Mouse (Mus musculus) limb, embryonic 13.5 days (tissue): ENCODE data around the gene Rarb. TPM values are rescaled to one million over a fixed set of nuclear protein-coding genes. Genes with fewer than 3 reads are reported as not detected.

Experiments
- ATAC-seq: fragments of 200-750 bp; cut with Nextera tagmentation; 2 replicates; pipeline ENCODE4 v1.8.0; 2017; ENCODE audit warnings: low read depth, moderate number of reproducible peaks, moderate TSS enrichment; ENCODE audit not compliant: low FRiP score
- H3K27ac ChIP-seq: fragments of 300-500 bp; sonication (generic); 2 replicates; pipeline ENCODE4 v1.5.1; 2015; ENCODE audit warnings: inconsistent platforms, mild to moderate bottlenecking, moderate library complexity
- H3K27me3 ChIP-seq: fragments of 300-500 bp; sonication (generic); 2 replicates; pipeline ENCODE4 v1.6.1; 2015; ENCODE audit warnings: mild to moderate bottlenecking, inconsistent platforms
- H3K36me3 ChIP-seq: fragments of 300-500 bp; sonication (generic); 2 replicates; pipeline ENCODE4 v1.6.1; 2015; ENCODE audit warnings: inconsistent platforms, mild to moderate bottlenecking, moderate library complexity
- H3K4me1 ChIP-seq: fragments of 300-500 bp; sonication (generic); 2 replicates; pipeline ENCODE4 v1.6.1; 2015; ENCODE audit warnings: inconsistent platforms
- H3K4me2 ChIP-seq: fragments of 300-500 bp; sonication (generic); replicated peaks from 2 replicates; pipeline ENCODE4 v1.6.1; 2015; ENCODE audit warnings: inconsistent platforms, mild to moderate bottlenecking, moderate library complexity
- H3K4me3 ChIP-seq: fragments of 300-500 bp; sonication (generic); 2 replicates; pipeline ENCODE4 v1.5.1; 2015; ENCODE audit warnings: moderate library complexity, mild to moderate bottlenecking, inconsistent platforms
- H3K9ac ChIP-seq: fragments of 300-500 bp; sonication (generic); 2 replicates; pipeline ENCODE4 v1.6.1; 2015; ENCODE audit warnings: mild to moderate bottlenecking, inconsistent platforms
- H3K9me3 ChIP-seq: fragments of 300-500 bp; sonication (generic); 2 replicates; pipeline ENCODE4 v1.6.1; 2016; ENCODE audit warnings: inconsistent platforms
- WGBS: fragments of 180-500 bp; shearing (Covaris S2); methylation state at CpG from one replicate; pipeline ENCODE4 v1.1.7; 2015; 5-methylcytosine and 5-hydroxymethylcytosine counted together
- polyA plus RNA-seq: library from polyadenylated mRNA; unstranded; fragments of >200 nt; fragmentation: Nextera tagmentation; extraction: Ambion mirVana; gene quantifications from 2 replicates; pipeline ENCODE4 v1.2.1, GENCODE M21; 2015

Rarb gene
- polyA plus RNA-seq, 1 experiment from 2014 or later = 17.8 TPM

DNA sequence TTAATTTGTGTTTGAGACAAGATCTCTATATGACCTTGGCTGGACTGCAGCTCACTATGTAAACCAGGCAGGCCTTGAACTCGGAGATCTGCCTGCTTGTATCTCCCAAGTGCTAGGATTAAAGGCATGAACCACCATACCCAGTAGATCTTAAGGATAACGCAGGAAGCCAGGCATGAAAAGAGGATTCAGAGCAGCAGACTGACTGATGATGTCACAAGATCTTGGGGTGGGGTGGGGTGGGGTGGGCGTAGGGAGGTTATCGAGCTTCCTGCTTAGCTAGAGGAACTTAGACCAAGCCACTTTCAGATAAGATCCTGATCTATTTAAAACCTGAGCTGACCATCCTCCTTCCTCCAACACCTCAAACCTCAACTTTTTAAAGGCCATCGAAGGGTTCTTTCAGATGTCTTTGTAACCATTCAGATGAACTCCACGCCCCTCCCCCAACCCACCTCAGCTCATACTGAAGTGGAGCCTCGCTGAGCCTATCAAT is 249.4 kb downstream of the Rarb start:
- no peak overlapping the region for H3K9ac ChIP-seq
- 67% methylated on average over 7 of the region's 7 CpGs for WGBS
- H3K9me3 ChIP-seq = no peaks in the 10 kb centered on the region
- no peak overlapping the region for H3K27ac ChIP-seq
- H3K4me2 ChIP-seq = no peak overlapping the region
- peaks cover 44% of the 10 kb centered on the region for H3K4me1 ChIP-seq
- ATAC-seq = no peak
- no peak overlapping the region for H3K4me3 ChIP-seq
- H3K27me3 ChIP-seq = peaks cover 34% of the 10 kb centered on the region
- H3K36me3 ChIP-seq = no peaks in the 10 kb centered on the region

DNA sequence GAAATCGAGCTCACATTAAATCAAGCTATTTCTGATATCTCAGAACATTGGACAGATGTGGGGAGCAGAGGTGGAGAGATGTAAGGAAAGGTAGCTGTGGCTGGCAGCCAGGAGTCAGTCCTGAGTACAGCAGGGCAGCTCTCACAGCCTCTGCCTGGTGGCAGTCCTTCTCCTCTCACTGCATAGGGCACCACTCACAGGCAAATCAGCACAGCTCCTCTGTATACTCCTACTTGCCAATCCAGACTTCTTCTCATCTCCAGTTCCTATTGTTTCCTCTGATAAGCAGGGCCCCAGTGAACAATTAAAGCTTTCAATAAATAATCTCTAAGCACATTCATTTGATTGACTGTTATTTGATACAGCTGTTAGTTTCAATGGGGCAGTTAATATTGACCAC is 252.0 kb downstream of the Rarb start:
- Histone ChIP-seq H3K4me2 (no peak overlapping the region), H3K27ac (no peak overlapping the region), H3K4me1 (peaks cover 36% of the 10 kb centered on the region), H3K27me3 (peaks cover 17% of the 10 kb centered on the region), H3K9me3 (no peaks in the 10 kb centered on the region), H3K4me3 (no peak overlapping the region), H3K36me3 (no peaks in the 10 kb centered on the region), H3K9ac (no peak overlapping the region)
- ATAC-seq = no peak
- WGBS = 63% methylated on average over 1 of the region's 1 CpGs

- peaks cover 50% of the 10 kb centered on the region for H3K4me1 ChIP-seq
- no peak overlapping the region for H3K4me2 ChIP-seq
- no peaks in the 10 kb centered on the region for H3K9me3 ChIP-seq
- 57% methylated on average over 2 of the region's 2 CpGs for WGBS
- H3K27me3 ChIP-seq = peaks cover 8% of the 10 kb centered on the region
- no peaks in the 10 kb centered on the region for H3K36me3 ChIP-seq
- no peak overlapping the region for H3K9ac ChIP-seq
- H3K4me3 ChIP-seq = no peak overlapping the region
- H3K27ac ChIP-seq = no peak overlapping the region
- no peak for ATAC-seq
Measured at GRCm38 (mm10) chr14:16563912-16564311, 255.0 kb downstream of the Rarb start.

DNA sequence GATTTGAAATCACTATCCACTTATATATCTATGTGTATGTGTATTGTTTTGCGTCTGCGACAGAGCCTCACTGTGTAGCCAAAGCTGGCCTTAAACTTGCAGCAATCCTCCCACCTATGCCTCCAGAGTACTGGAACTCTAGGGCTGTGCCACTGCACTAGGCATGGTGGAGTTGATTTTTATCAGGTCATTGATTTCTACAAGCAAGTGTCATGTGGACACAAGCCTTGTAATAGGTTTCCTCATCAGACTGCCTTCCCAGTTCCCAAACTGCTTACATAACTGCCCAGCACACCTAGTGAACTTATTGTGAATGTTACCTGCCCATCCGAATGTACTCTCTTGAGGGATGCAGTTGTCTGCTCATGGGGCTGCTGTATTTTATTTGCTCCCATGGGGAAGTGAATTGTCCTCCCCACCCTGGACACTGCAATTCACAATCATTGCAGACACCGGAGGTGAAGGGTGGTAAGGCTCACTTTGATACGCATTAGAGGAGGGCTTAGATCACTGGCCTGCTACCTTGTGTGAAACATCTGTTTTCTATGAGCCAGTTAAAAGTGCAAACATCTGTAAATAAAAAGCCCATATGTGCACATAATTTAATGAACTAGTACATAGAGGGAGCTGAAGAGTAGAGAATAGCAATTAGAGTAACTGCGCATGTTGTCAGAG is 257.3 kb downstream of the Rarb start:
- no peak overlapping the region for H3K4me3 ChIP-seq
- peak; percentile 52; the same call in 1 of the 2 replicates for ATAC-seq
- H3K4me2 ChIP-seq = no peak overlapping the region
- H3K9ac ChIP-seq = no peak overlapping the region
- peaks cover 51% of the 10 kb centered on the region for H3K4me1 ChIP-seq
- H3K36me3 ChIP-seq = no peaks in the 10 kb centered on the region
- peaks cover 8% of the 10 kb centered on the region for H3K27me3 ChIP-seq
- WGBS = 43% methylated on average over 6 of the region's 6 CpGs
- H3K27ac ChIP-seq = no peak overlapping the region
- no peaks in the 10 kb centered on the region for H3K9me3 ChIP-seq

DNA sequence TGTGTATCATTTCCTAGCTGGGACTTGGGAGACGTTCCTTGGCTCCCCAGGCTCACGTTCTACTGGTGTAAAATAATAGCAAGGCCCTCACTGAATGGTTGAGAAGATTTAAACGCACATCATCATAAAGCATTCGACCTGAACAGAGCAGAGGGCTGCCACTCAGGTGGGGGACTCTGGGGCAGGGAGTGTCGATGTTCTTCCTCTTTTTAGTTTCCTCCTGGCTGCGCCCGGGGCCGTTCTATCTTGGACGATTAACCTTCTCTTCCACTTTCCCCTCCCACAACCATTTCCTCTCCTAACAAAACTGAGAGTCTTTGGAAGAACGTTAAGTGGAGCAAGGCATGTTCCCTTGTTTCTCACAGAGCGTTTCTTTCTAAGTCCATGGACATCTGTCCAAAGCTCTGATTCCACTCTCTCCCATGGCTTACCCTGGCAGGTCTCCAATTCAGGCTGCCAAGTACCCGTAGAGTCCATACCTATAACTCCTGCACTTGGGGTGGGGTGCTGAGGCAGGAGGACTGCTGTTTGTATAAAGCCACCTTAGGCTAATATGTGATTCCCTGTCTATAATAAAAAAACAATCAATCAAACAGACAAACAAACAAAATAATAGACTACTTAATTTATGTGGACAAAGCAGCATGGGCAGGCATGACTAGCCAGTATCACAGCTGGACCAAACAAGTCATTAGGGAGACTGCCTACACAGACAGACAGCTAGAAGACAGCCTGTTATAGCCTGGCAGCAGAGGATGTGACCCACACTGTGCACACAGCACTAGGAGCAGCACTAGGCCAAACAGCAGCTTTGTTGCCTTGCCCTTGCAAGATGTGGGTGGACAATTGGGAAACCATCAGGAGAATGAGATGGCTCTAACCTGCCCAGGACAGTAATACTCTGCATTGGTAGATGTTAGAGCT is 259.4 kb downstream of the Rarb start:
- H3K4me1 ChIP-seq = peaks cover 65% of the 10 kb centered on the region

GRCm38 (mm10) chr14:16558033-16558432 is 260.9 kb downstream of the Rarb start:
- Histone ChIP-seq H3K36me3 (no peaks in the 10 kb centered on the region), H3K4me2 (no peak overlapping the region), H3K4me1 (peaks cover 75% of the 10 kb centered on the region), H3K27ac (no peak overlapping the region), H3K9me3 (no peaks in the 10 kb centered on the region), H3K9ac (no peak overlapping the region), H3K4me3 (no peak overlapping the region), H3K27me3 (0 out of 2 replicates have a peak, but pooled peaks cover 3% of the 10 kb centered on the region)
- 88% methylated on average over 2 of the region's 2 CpGs for WGBS
- no peak for ATAC-seq

More for the DNA sequence above, 259.4 kb downstream of the Rarb start:
- Histone ChIP-seq H3K4me3 (no peak overlapping the region), H3K9ac (no peak overlapping the region), H3K36me3 (no peaks in the 10 kb centered on the region), H3K27ac (no peak overlapping the region), H3K9me3 (no peaks in the 10 kb centered on the region), H3K27me3 (peaks cover 8% of the 10 kb centered on the region; the same call in 1 of the 2 replicates), H3K4me2 (no peak overlapping the region)
- WGBS = 40% methylated on average over 12 of the region's 12 CpGs
- ATAC-seq = no peak

DNA sequence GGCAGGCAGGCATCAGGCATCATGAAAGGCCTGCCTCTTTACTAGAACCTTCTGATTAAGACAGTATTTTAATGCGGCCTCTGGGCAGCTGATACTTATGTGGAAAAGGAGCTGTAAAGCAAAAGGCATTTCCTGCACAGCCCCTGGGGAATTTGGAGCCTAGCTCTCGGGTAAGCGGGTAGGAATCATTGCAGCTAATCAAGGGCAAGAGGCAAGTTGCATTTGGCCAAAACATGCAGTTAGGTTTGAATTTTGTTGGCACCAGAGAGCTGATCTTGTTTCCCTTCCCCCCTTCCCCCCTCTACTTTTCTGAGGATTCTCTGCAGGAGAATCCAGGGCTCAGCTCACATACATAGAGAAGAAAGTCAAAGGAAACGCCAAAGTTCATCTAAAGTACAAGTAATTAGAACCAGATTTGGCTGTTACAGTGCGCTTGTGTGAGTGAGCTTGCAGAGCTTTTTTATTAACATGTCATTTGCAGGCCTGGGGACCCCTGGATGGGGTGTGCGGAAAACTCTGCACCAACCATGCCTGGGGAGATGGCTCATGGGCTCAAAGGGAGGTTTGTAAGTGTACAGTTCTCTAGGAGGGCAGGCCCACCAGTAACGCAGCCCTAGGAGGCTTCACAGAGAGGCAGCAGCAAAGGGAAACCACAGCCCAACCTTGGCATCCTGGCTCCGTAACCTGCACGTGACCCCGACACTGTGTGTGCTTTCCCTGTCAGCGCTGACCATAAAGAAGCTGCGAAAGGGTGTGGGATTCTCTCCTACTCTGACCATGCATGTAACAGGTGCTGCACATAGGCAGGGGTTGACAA is 264.1 kb downstream of the Rarb start:
- Histone ChIP-seq H3K9me3 (no peaks in the 10 kb centered on the region), H3K4me3 (no peak overlapping the region), H3K4me2 (peak overlapping the region; percentile 39), H3K27me3 (0 out of 2 replicates have a peak, but pooled peaks cover 3% of the 10 kb centered on the region), H3K4me1 (peaks cover 57% of the 10 kb centered on the region), H3K36me3 (no peaks in the 10 kb centered on the region), H3K27ac (peak overlapping the region; percentile 85), H3K9ac (no peak overlapping the region; the same call in 1 of the 2 replicates)
- 4% methylated on average over 12 of the region's 12 CpGs for WGBS
- peak; percentile 88 for ATAC-seq

DNA sequence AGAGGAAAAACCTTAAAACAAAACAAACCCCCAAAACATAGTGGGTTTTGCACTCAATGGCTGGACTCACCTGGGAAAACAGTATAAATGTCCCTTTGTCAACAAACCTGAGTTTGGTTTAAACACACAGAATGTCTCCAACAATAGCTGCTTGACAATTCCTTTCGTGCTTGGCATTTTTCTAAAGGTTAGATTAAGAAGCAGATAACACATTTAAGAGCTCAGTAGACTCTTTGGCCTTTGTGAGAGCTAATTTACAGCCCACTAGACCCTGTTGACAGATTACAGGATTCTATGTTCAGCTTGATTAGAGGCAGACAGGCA is 264.7 kb downstream of the Rarb start:
- H3K27ac ChIP-seq = peak overlapping the region; percentile 85
- no peaks in the 10 kb centered on the region for H3K9me3 ChIP-seq
- no peaks in the 10 kb centered on the region for H3K36me3 ChIP-seq
- no peak overlapping the region for H3K4me3 ChIP-seq
- 0 out of 2 replicates have a peak, but pooled peaks cover 3% of the 10 kb centered on the region for H3K27me3 ChIP-seq
- H3K9ac ChIP-seq = no peak overlapping the region
- H3K4me1 ChIP-seq = peaks cover 54% of the 10 kb centered on the region
- peak overlapping the region; percentile 39 for H3K4me2 ChIP-seq
- whole genome bisulfite sequencing = 7% methylated on average over 1 of the region's 1 CpGs
- no peak for ATAC-seq

- H3K9ac ChIP-seq = no peak overlapping the region
- H3K4me3 ChIP-seq = no peak overlapping the region
- no peak for ATAC-seq
- no peak overlapping the region for H3K27ac ChIP-seq
- 64% methylated on average over 1 of the region's 1 CpGs for WGBS
- 0 out of 2 replicates have a peak, but pooled peaks cover 5% of the 10 kb centered on the region for H3K36me3 ChIP-seq
- H3K4me1 ChIP-seq = peaks cover 44% of the 10 kb centered on the region
- H3K27me3 ChIP-seq = no peaks in the 10 kb centered on the region
- no peaks in the 10 kb centered on the region for H3K9me3 ChIP-seq
- H3K4me2 ChIP-seq = no peak overlapping the region
Measured at GRCm38 (mm10) chr14:16552293-16552692, 266.7 kb downstream of the Rarb start.

GRCm38 (mm10) chr14:16551843-16552242 is 267.1 kb downstream of the Rarb start:
- ATAC-seq = no peak
- H3K36me3 ChIP-seq = 0 out of 2 replicates have a peak, but pooled peaks cover 5% of the 10 kb centered on the region
- H3K27ac ChIP-seq = no peak overlapping the region
- H3K27me3 ChIP-seq = no peaks in the 10 kb centered on the region
- no peaks in the 10 kb centered on the region for H3K9me3 ChIP-seq
- H3K4me2 ChIP-seq = no peak overlapping the region
- H3K9ac ChIP-seq = no peak overlapping the region
- peaks cover 44% of the 10 kb centered on the region for H3K4me1 ChIP-seq
- no peak overlapping the region for H3K4me3 ChIP-seq
- 95% methylated on average over 1 of the region's 1 CpGs for WGBS

- WGBS = 88% methylated on average over 8 of the region's 8 CpGs
- no peaks in the 10 kb centered on the region for H3K9me3 ChIP-seq
- H3K4me3 ChIP-seq = no peak overlapping the region
Measured at GRCm38 (mm10) chr14:16548200-16548576, 270.8 kb downstream of the Rarb start.

More at GRCm38 (mm10) chr14:16548200-16548576, 270.8 kb downstream of the Rarb start:
- Histone ChIP-seq H3K27me3 (no peaks in the 10 kb centered on the region), H3K27ac (no peak overlapping the region), H3K9ac (no peak overlapping the region), H3K36me3 (0 out of 2 replicates have a peak, but pooled peaks cover 5% of the 10 kb centered on the region), H3K4me2 (no peak overlapping the region), H3K4me1 (peaks cover 16% of the 10 kb centered on the region)
- ATAC-seq = no peak
